Mouse (Mus musculus) intestine, embryonic 16.5 days (tissue): ENCODE measurements at regions not wholly inside any gene's neighbourhood (a gene's known extent, or its start where the extent isn't known, plus 50 kb on each side); places are given as distances from the start of the nearest gene placed in this dataset.

ENCODE experiments used
- ATAC-seq: fragments of 200-750 bp; cut with Nextera tagmentation; 2 replicates; pipeline ENCODE4 v1.8.0; 2017; ENCODE audit warnings: moderate TSS enrichment, moderate library complexity
- H3K27ac ChIP-seq: fragments of 300-500 bp; sonication (generic); 2 replicates; pipeline ENCODE4 v1.5.1; 2014; ENCODE audit warnings: mild to moderate bottlenecking, low read length
- H3K27me3 ChIP-seq: fragments of 300-500 bp; sonication (generic); replicated peaks from 2 replicates; pipeline ENCODE4 v1.6.1; 2014; ENCODE audit warnings: low read length, control low read depth, mixed read lengths; ENCODE audit not compliant: control insufficient read depth, insufficient read depth
- H3K36me3 ChIP-seq: fragments of 300-500 bp; sonication (generic); 2 replicates; pipeline ENCODE4 v1.6.1; 2014; ENCODE audit warnings: low read length, control low read depth; ENCODE audit not compliant: control insufficient read depth, insufficient read depth
- H3K4me1 ChIP-seq: fragments of 300-500 bp; sonication (generic); 2 replicates; pipeline ENCODE4 v1.6.1; 2014; ENCODE audit warnings: low read length, control low read depth, mixed read lengths; ENCODE audit not compliant: control insufficient read depth, insufficient read depth
- H3K4me2 ChIP-seq: fragments of 300-500 bp; sonication (generic); 2 replicates; pipeline ENCODE4 v1.6.1; 2014; ENCODE audit warnings: low read depth, low read length, control low read depth
- H3K4me3 ChIP-seq: fragments of 300-500 bp; sonication (generic); 2 replicates; pipeline ENCODE4 v1.5.1; 2014; ENCODE audit warnings: mild to moderate bottlenecking, low read length
- H3K9ac ChIP-seq: fragments of 300-500 bp; sonication (generic); 2 replicates; pipeline ENCODE4 v1.6.1; 2014; ENCODE audit warnings: low read depth, low read length
- H3K9me3 ChIP-seq: fragments of 300-500 bp; sonication (generic); 2 replicates; pipeline ENCODE4 v1.6.1; 2016; ENCODE audit warnings: low read length, control low read depth; ENCODE audit not compliant: control insufficient read depth
- WGBS: fragments of 180-500 bp; shearing (Covaris S2); extraction: QIAGEN DNeasy Blood & Tissue Kit; methylation state at CpG from one replicate; pipeline ENCODE4 v1.1.7; 2014; 5-methylcytosine and 5-hydroxymethylcytosine counted together

GRCm38 (mm10) chr7:83105672-83106071, 238.5 kb downstream of the Mex3b start:
- H3K9me3 ChIP-seq, result no peaks in the 10 kb centered on the region
- ATAC-seq, result no peak

GRCm38 (mm10) chr7:83111217-83111823, 244.2 kb downstream of the Mex3b start:
- Histone ChIP-seq H3K4me2 (no peak overlapping the region), H3K4me1 (no peaks in the 10 kb centered on the region), H3K36me3 (no peaks in the 10 kb centered on the region), H3K27me3 (no peaks in the 10 kb centered on the region), H3K9ac (no peak overlapping the region), H3K9me3 (no peaks in the 10 kb centered on the region), H3K27ac (no peak overlapping the region), H3K4me3 (no peak overlapping the region)
- ATAC-seq, result no peak
- WGBS, result 81% methylated on average over 6 of the region's 6 CpGs

More at GRCm38 (mm10) chr7:83105672-83106071, 238.5 kb downstream of the Mex3b start:
- Histone ChIP-seq H3K4me3 (no peak overlapping the region), H3K4me2 (no peak overlapping the region), H3K36me3 (no peaks in the 10 kb centered on the region), H3K4me1 (no peaks in the 10 kb centered on the region), H3K27me3 (no peaks in the 10 kb centered on the region), H3K27ac (no peak overlapping the region), H3K9ac (no peak overlapping the region)

- H3K9me3 ChIP-seq, result no peaks in the 10 kb centered on the region
- WGBS, result 90% methylated on average over 1 of the region's 1 CpGs
These were observed 249.4 kb downstream of the Mex3b start for GRCm38 (mm10) chr7:83116487-83116886.

GRCm38 (mm10) chr7:83117065-83117464, 249.9 kb downstream of the Mex3b start:
- Histone ChIP-seq H3K4me3 (no peak overlapping the region), H3K36me3 (no peaks in the 10 kb centered on the region), H3K27ac (no peak overlapping the region), H3K9ac (no peak overlapping the region), H3K9me3 (no peaks in the 10 kb centered on the region), H3K27me3 (no peaks in the 10 kb centered on the region), H3K4me1 (no peaks in the 10 kb centered on the region), H3K4me2 (no peak overlapping the region)
- no peak for ATAC-seq
- WGBS, result 84% methylated on average over 3 of the region's 3 CpGs

More at GRCm38 (mm10) chr7:83116487-83116886, 249.4 kb downstream of the Mex3b start:
- Histone ChIP-seq H3K4me3 (no peak overlapping the region), H3K4me1 (no peaks in the 10 kb centered on the region), H3K36me3 (no peaks in the 10 kb centered on the region), H3K4me2 (no peak overlapping the region), H3K9ac (no peak overlapping the region), H3K27ac (no peak overlapping the region), H3K27me3 (no peaks in the 10 kb centered on the region)
- ATAC-seq, result no peak

GRCm38 (mm10) chr7:83126196-83126595, 259.1 kb downstream of the Mex3b start:
- H3K4me1 ChIP-seq, result no peaks in the 10 kb centered on the region
- H3K4me2 ChIP-seq, result no peak overlapping the region
- WGBS, result 67% methylated on average over 4 of the region's 4 CpGs
- no peak overlapping the region for H3K27ac ChIP-seq
- no peaks in the 10 kb centered on the region for H3K27me3 ChIP-seq
- no peak overlapping the region for H3K4me3 ChIP-seq
- H3K9me3 ChIP-seq, result no peaks in the 10 kb centered on the region
- H3K36me3 ChIP-seq, result no peaks in the 10 kb centered on the region
- ATAC-seq, result no peak
- no peak overlapping the region for H3K9ac ChIP-seq

GRCm38 (mm10) chr7:83140216-83140615, 273.1 kb downstream of the Mex3b start:
- ATAC-seq, result no peak
- Histone ChIP-seq H3K4me2 (no peak overlapping the region), H3K27ac (no peak overlapping the region), H3K4me3 (no peak overlapping the region), H3K9ac (no peak overlapping the region), H3K9me3 (no peaks in the 10 kb centered on the region), H3K4me1 (no peaks in the 10 kb centered on the region), H3K36me3 (no peaks in the 10 kb centered on the region), H3K27me3 (no peaks in the 10 kb centered on the region)
- WGBS, result 51% methylated on average over 4 of the region's 4 CpGs

- H3K4me2 ChIP-seq, result no peak overlapping the region
- no peak overlapping the region for H3K27ac ChIP-seq
- H3K4me3 ChIP-seq, result no peak overlapping the region
- WGBS, result 68% methylated on average over 3 of the region's 3 CpGs
- no peak for ATAC-seq
- no peak overlapping the region for H3K9ac ChIP-seq
- H3K4me1 ChIP-seq, result no peaks in the 10 kb centered on the region
- no peaks in the 10 kb centered on the region for H3K36me3 ChIP-seq
- no peaks in the 10 kb centered on the region for H3K9me3 ChIP-seq
- H3K27me3 ChIP-seq, result no peaks in the 10 kb centered on the region
These were observed 273.5 kb downstream of the Mex3b start for GRCm38 (mm10) chr7:83140658-83141057.

- no peak overlapping the region for H3K4me3 ChIP-seq
- H3K27me3 ChIP-seq, result no peaks in the 10 kb centered on the region
- no peaks in the 10 kb centered on the region for H3K9me3 ChIP-seq
- WGBS, result 70% methylated on average over 5 of the region's 5 CpGs
- H3K27ac ChIP-seq, result no peak overlapping the region
- H3K36me3 ChIP-seq, result no peaks in the 10 kb centered on the region
- no peak overlapping the region for H3K4me2 ChIP-seq
- no peak for ATAC-seq
- no peaks in the 10 kb centered on the region for H3K4me1 ChIP-seq
- no peak overlapping the region for H3K9ac ChIP-seq
These were observed 276.9 kb downstream of the Mex3b start for GRCm38 (mm10) chr7:83144018-83144417.

- Histone ChIP-seq H3K27me3 (no peaks in the 10 kb centered on the region), H3K4me1 (no peaks in the 10 kb centered on the region), H3K4me3 (no peak overlapping the region), H3K36me3 (no peaks in the 10 kb centered on the region), H3K9me3 (no peaks in the 10 kb centered on the region), H3K4me2 (no peak overlapping the region), H3K9ac (no peak overlapping the region), H3K27ac (no peak overlapping the region)
- WGBS, result 80% methylated on average over 5 of the region's 5 CpGs
- ATAC-seq, result no peak
These were observed 278.4 kb downstream of the Mex3b start for GRCm38 (mm10) chr7:83145551-83145950.

GRCm38 (mm10) chr7:83161226-83161625, 294.1 kb downstream of the Mex3b start:
- Histone ChIP-seq H3K27ac (no peak overlapping the region), H3K4me2 (no peak overlapping the region), H3K4me3 (no peak overlapping the region), H3K9me3 (no peaks in the 10 kb centered on the region), H3K27me3 (no peaks in the 10 kb centered on the region), H3K4me1 (no peaks in the 10 kb centered on the region), H3K36me3 (no peaks in the 10 kb centered on the region), H3K9ac (no peak overlapping the region)
- ATAC-seq, result no peak
- WGBS, result 63% methylated on average over 2 of the region's 2 CpGs
